Mouse (Mus musculus): ENCODE results near the gene Gm11627.

- no peak for TF ChIP-seq CTCF (IDR thresholded peaks at IDR 0.05; ENCODE audit: low read depth)
- no peak for TF ChIP-seq EP300 (IDR thresholded peaks at IDR 0.05; ENCODE audit: low read depth)
Measured at GRCm38 (mm10) chr11:102556716-102557074, 22.6 kb downstream of the Gm11627 start.

All from liver, postnatal 0 days (tissue).